Mouse (Mus musculus): Measurements from ENCODE around the gene Opcml. TPM values are rescaled to one million over a fixed set of nuclear protein-coding genes. Genes with fewer than 3 reads are reported as not detected.

Gene Opcml
- polyA plus RNA-seq, 1 experiment from 2014 or later = 25.1 TPM

DNA sequence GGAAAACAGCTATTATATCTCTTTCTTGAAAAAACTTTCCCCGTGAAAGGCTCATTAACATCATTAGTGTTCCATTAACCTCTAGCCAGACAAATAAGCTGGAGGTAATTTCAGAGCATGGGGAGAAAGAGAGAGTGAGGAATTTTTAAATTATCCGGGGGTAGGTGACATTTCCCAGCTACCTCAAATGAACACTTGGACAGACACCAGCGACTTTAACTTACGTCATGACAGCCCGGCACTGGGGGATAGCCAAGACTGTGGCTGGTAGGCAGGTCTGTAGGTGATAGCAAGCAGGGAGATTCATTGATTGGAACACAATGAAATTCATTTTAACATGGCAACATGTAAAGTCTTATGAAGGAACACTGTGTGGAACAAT is 436.0 kb downstream of the Opcml start:
- Histone ChIP-seq H3K27ac (no peak overlapping the region), H3K9me3 (no peaks in the 10 kb centered on the region), H3K36me3 (no peaks in the 10 kb centered on the region), H3K4me2 (no peak overlapping the region), H3K9ac (no peak overlapping the region), H3K4me3 (no peak overlapping the region), H3K27me3 (no peaks in the 10 kb centered on the region), H3K4me1 (replicated peaks) (no peaks in the 10 kb centered on the region)
- ATAC-seq (ENCODE audit: low FRiP score) = no peak
- WGBS = 73% methylated on average over 5 of the region's 5 CpGs

- Histone ChIP-seq H3K4me1 (replicated peaks) (no peaks in the 10 kb centered on the region), H3K9me3 (no peaks in the 10 kb centered on the region), H3K9ac (no peak overlapping the region), H3K27ac (no peak overlapping the region), H3K4me3 (no peak overlapping the region), H3K36me3 (no peaks in the 10 kb centered on the region), H3K27me3 (no peaks in the 10 kb centered on the region), H3K4me2 (no peak overlapping the region)
- WGBS = 92% methylated on average over 9 of the region's 9 CpGs
- no peak for ATAC-seq (ENCODE audit: low FRiP score)
Observed at GRCm38 (mm10) chr9:28238450-28238849, 447.9 kb downstream of the Opcml start.

DNA sequence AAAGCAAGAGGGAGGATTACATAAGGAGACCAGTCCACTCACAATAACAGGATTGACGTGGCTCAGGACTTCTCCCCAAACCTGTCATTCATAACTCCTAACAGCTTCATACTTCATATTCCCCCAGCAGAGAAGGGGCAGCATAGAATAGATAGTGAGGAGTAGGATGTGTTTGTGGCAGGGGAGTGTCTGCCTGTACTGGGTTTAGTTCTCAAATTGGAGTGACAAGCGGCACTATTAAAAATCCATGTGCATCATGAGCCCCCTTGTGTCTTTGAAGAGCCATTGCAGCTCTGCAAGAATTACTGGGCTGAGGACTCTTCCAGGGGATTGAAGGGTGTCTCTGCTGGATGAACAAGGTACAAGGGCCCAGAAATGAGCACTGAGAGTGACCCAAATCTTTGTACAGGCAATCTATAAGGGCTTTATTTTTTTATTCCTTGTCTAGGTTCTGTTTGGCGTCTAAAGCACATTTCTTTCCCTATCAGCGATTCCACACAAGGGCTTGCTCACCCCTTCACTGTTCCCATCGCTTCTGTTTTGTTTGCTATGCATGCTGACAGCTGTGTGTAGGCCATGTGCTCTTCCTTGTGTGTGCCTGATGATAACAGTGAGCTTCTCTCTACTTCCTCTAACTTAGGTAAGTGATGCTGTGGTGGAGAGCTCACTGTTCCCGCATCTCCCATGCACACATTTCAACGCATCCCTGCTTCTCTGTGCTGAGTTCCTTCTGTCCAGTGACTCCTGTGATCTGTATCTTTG is 457.3 kb downstream of the Opcml start:
- Histone ChIP-seq H3K9ac (no peak overlapping the region), H3K36me3 (no peaks in the 10 kb centered on the region), H3K27ac (no peak overlapping the region), H3K4me2 (no peak overlapping the region), H3K27me3 (0 out of 2 replicates have a peak, but pooled peaks cover 3% of the 10 kb centered on the region), H3K9me3 (no peaks in the 10 kb centered on the region), H3K4me1 (replicated peaks) (no peaks in the 10 kb centered on the region), H3K4me3 (no peak overlapping the region)
- ATAC-seq (ENCODE audit: low FRiP score) = peak; percentile 49; the same call in 1 of the 2 replicates
- 66% methylated on average over 7 of the region's 7 CpGs for WGBS

- no peak for ATAC-seq (ENCODE audit: low FRiP score)
- Histone ChIP-seq H3K36me3 (no peaks in the 10 kb centered on the region), H3K27me3 (no peaks in the 10 kb centered on the region), H3K27ac (no peak overlapping the region), H3K9ac (no peak overlapping the region), H3K4me2 (no peak overlapping the region), H3K4me3 (no peak overlapping the region), H3K9me3 (no peaks in the 10 kb centered on the region), H3K4me1 (replicated peaks) (peaks cover 14% of the 10 kb centered on the region)
- WGBS = 78% methylated on average over 9 of the region's 9 CpGs
Observed at GRCm38 (mm10) chr9:28251341-28251740, 460.8 kb downstream of the Opcml start.

GRCm38 (mm10) chr9:28255128-28255904 is 464.7 kb downstream of the Opcml start:
- Histone ChIP-seq H3K4me2 (no peak overlapping the region), H3K36me3 (no peaks in the 10 kb centered on the region), H3K4me1 (replicated peaks) (peaks cover 22% of the 10 kb centered on the region), H3K27me3 (peaks cover 10% of the 10 kb centered on the region; the same call in 1 of the 2 replicates), H3K4me3 (no peak overlapping the region), H3K9ac (no peak overlapping the region), H3K9me3 (no peaks in the 10 kb centered on the region), H3K27ac (peak overlapping the region; percentile 76)
- WGBS = 31% methylated on average over 8 of the region's 8 CpGs
- peak; percentile 58 for ATAC-seq (ENCODE audit: low FRiP score)

- 0 out of 2 replicates have a peak, but pooled peaks have one; percentile 26 for ATAC-seq (ENCODE audit: low FRiP score)
- H3K9ac ChIP-seq = no peak overlapping the region
- H3K4me2 ChIP-seq = no peak overlapping the region
- no peaks in the 10 kb centered on the region for H3K36me3 ChIP-seq
- peaks cover 22% of the 10 kb centered on the region for H3K4me1 ChIP-seq (replicated peaks)
- H3K27ac ChIP-seq = peak overlapping the region; percentile 52; the same call in 1 of the 2 replicates
- H3K4me3 ChIP-seq = no peak overlapping the region
- 90% methylated on average over 1 of the region's 1 CpGs for WGBS
- H3K9me3 ChIP-seq = no peaks in the 10 kb centered on the region
- peaks cover 10% of the 10 kb centered on the region; the same call in 1 of the 2 replicates for H3K27me3 ChIP-seq
Observed at GRCm38 (mm10) chr9:28255905-28256268, 465.3 kb downstream of the Opcml start.

DNA sequence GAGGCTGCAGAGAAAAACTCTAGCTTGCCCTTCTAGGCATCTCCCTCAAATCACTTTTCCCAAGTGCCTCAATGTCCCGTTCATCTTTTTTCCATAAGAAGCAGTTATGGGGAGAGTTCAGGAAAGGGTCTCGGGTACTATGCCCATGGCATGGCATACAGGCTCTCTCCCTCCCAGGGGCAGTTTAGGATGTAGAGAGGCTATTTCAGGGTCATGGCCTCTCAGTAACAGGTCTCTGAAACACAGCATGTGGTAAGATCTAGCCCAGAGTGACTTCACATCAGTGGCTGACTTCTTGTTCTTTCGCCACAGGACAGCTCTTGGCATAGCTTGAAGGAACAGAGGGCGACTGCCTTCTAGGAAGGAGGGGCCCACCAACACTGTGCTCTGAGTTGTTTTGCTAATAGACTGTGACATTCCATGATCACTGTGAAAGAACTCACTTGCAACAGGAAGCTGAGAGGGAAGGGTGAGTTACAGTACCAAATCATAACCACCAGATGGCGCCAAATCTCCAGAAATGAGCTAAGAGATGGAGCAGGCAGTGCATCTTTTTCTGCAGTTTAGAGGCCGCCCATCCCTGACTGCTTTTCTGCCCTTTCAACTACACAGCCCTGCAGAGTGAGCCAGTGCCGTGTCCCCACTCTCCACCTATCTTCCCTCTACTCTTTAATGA is 470.6 kb downstream of the Opcml start:
- no peak overlapping the region for H3K9ac ChIP-seq
- peak; percentile 87 for ATAC-seq (ENCODE audit: low FRiP score)
- H3K27ac ChIP-seq = no peak overlapping the region
- WGBS = 16% methylated on average over 7 of the region's 7 CpGs
- H3K4me2 ChIP-seq = no peak overlapping the region
- H3K27me3 ChIP-seq = peaks cover 17% of the 10 kb centered on the region; the same call in 1 of the 2 replicates
- H3K4me1 ChIP-seq (replicated peaks) = peaks cover 9% of the 10 kb centered on the region
- no peaks in the 10 kb centered on the region for H3K36me3 ChIP-seq
- H3K4me3 ChIP-seq = no peak overlapping the region
- no peaks in the 10 kb centered on the region for H3K9me3 ChIP-seq

DNA sequence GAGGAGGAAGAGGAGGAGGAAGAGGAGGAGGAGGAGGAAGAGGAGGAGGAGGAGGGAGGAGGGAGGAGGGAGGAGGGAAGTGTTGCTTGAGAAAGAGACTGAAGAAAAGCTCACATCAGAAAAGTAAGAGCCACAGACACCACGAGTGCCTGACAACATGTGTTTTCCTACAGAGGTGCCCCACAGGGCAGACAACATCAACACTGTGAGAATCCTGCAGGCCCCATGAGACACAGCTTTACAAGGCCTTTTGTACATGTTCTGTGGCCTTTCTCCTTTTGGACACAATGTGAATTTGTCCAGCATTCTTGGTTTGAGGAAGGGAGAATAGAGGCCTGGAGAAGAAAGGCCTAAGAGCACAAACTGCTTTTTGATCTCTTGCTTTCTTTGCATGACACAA is 471.4 kb downstream of the Opcml start:
- ATAC-seq (ENCODE audit: low FRiP score) = no peak
- H3K9ac ChIP-seq = no peak overlapping the region
- H3K27me3 ChIP-seq = peaks cover 17% of the 10 kb centered on the region; the same call in 1 of the 2 replicates
- H3K9me3 ChIP-seq = no peaks in the 10 kb centered on the region
- no peak overlapping the region for H3K27ac ChIP-seq
- WGBS = 22% methylated on average over 1 of the region's 1 CpGs
- no peaks in the 10 kb centered on the region for H3K36me3 ChIP-seq
- no peak overlapping the region for H3K4me3 ChIP-seq
- no peak overlapping the region for H3K4me2 ChIP-seq
- H3K4me1 ChIP-seq (replicated peaks) = peaks cover 6% of the 10 kb centered on the region

- peaks cover 6% of the 10 kb centered on the region for H3K4me1 ChIP-seq (replicated peaks)
- H3K4me2 ChIP-seq = no peak overlapping the region
- peaks cover 17% of the 10 kb centered on the region; the same call in 1 of the 2 replicates for H3K27me3 ChIP-seq
- no peaks in the 10 kb centered on the region for H3K36me3 ChIP-seq
- no peak for ATAC-seq (ENCODE audit: low FRiP score)
- H3K9ac ChIP-seq = no peak overlapping the region
- WGBS = 70% methylated on average over 2 of the region's 2 CpGs
- no peak overlapping the region for H3K27ac ChIP-seq
- no peak overlapping the region for H3K4me3 ChIP-seq
- no peaks in the 10 kb centered on the region for H3K9me3 ChIP-seq
Observed at GRCm38 (mm10) chr9:28262896-28263295, 472.3 kb downstream of the Opcml start.

- 0 out of 2 replicates have a peak, but pooled peaks cover 9% of the 10 kb centered on the region for H3K27me3 ChIP-seq
- no peak overlapping the region for H3K4me3 ChIP-seq
- no peaks in the 10 kb centered on the region; the same call in 1 of the 2 replicates for H3K4me1 ChIP-seq (replicated peaks)
- ATAC-seq (ENCODE audit: low FRiP score) = no peak
- H3K36me3 ChIP-seq = no peaks in the 10 kb centered on the region
- H3K9ac ChIP-seq = no peak overlapping the region
- H3K27ac ChIP-seq = no peak overlapping the region
- 64% methylated on average over 6 of the region's 6 CpGs for whole genome bisulfite sequencing
- H3K4me2 ChIP-seq = no peak overlapping the region
- H3K9me3 ChIP-seq = no peaks in the 10 kb centered on the region
Observed at GRCm38 (mm10) chr9:28264761-28265160, 474.2 kb downstream of the Opcml start.

DNA sequence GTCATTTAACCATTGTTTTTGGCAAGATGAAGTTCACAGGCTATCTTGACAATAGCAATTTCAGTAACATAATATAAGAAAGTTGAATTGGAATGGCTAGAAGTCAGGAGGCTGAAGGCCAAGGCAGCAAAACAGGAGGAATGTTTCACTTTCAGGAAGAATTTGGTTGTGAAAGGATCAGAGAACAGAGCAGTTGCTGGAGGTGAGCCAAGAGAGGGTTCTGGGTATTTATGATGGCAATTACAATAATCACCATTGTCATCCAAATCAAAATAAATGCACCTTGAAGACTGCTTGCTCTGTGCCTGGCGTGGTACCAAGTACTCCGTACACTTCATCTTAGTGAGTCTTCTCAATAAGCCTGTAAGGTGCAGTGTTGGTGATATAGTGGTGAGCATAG is 483.2 kb downstream of the Opcml start:
- H3K4me2 ChIP-seq = no peak overlapping the region

GRCm38 (mm10) chr9:28278555-28278954 is 488.0 kb downstream of the Opcml start:
- Histone ChIP-seq H3K9ac (no peak overlapping the region), H3K27me3 (no peaks in the 10 kb centered on the region), H3K36me3 (no peaks in the 10 kb centered on the region), H3K27ac (no peak overlapping the region), H3K4me2 (no peak overlapping the region), H3K4me3 (no peak overlapping the region), H3K4me1 (replicated peaks) (peaks cover 15% of the 10 kb centered on the region), H3K9me3 (0 out of 2 replicates have a peak, but pooled peaks cover 2% of the 10 kb centered on the region)
- WGBS = 89% methylated on average over 2 of the region's 2 CpGs
- ATAC-seq (ENCODE audit: low FRiP score) = no peak

More for the DNA sequence above, 483.2 kb downstream of the Opcml start:
- 81% methylated on average over 2 of the region's 2 CpGs for WGBS
- H3K4me1 ChIP-seq (replicated peaks) = no peaks in the 10 kb centered on the region
- H3K4me3 ChIP-seq = no peak overlapping the region
- H3K27me3 ChIP-seq = no peaks in the 10 kb centered on the region
- ATAC-seq (ENCODE audit: low FRiP score) = no peak
- H3K27ac ChIP-seq = no peak overlapping the region
- H3K9me3 ChIP-seq = 0 out of 2 replicates have a peak, but pooled peaks cover 2% of the 10 kb centered on the region
- no peaks in the 10 kb centered on the region for H3K36me3 ChIP-seq
- H3K9ac ChIP-seq = no peak overlapping the region

All from hindbrain, embryonic 13.5 days (tissue).